Mouse (Mus musculus) forebrain, embryonic 16.5 days (tissue): Measurements from ENCODE around the gene Ampd1. TPM values are rescaled to one million over a fixed set of nuclear protein-coding genes. Genes with fewer than 3 reads are reported as not detected.
"Not testable (repeated sequence)": the region's sequence is repeated elsewhere in the genome, so short reads cannot be mapped to it uniquely, and the experiment has no call there.

Experiments
- ATAC-seq: fragments of 200-750 bp; cut with Nextera tagmentation; 2 replicates; pipeline ENCODE4 v1.8.0; 2017; ENCODE audit warnings: mild to moderate bottlenecking, moderate library complexity
- H3K27ac ChIP-seq: fragments of 300-500 bp; sonication (generic); 2 replicates; pipeline ENCODE4 v1.5.1; 2014; ENCODE audit warnings: low read length, control low read depth
- H3K27me3 ChIP-seq: fragments of 300-500 bp; sonication (generic); replicated peaks from 2 replicates; pipeline ENCODE4 v1.6.1; 2014; ENCODE audit warnings: low read length; ENCODE audit not compliant: control insufficient read depth, insufficient read depth
- H3K36me3 ChIP-seq: fragments of 300-500 bp; sonication (generic); 2 replicates; pipeline ENCODE4 v1.6.1; 2014; ENCODE audit not compliant: control insufficient read depth, insufficient read depth
- H3K4me1 ChIP-seq: fragments of 300-500 bp; sonication (generic); replicated peaks from 2 replicates; pipeline ENCODE4 v1.6.1; 2014; ENCODE audit warnings: low read length; ENCODE audit not compliant: control insufficient read depth, insufficient read depth
- H3K4me2 ChIP-seq: fragments of 300-500 bp; sonication (generic); 2 replicates; pipeline ENCODE4 v1.6.1; 2014; ENCODE audit warnings: mild to moderate bottlenecking, low read length, control low read depth
- H3K4me3 ChIP-seq: fragments of 300-500 bp; sonication (generic); replicated peaks from 2 replicates; pipeline ENCODE4 v1.5.1; 2014; ENCODE audit warnings: mild to moderate bottlenecking, low read length, control low read depth
- H3K9ac ChIP-seq: fragments of 300-500 bp; sonication (generic); replicated peaks from 2 replicates; pipeline ENCODE4 v1.6.1; 2014; ENCODE audit warnings: low read depth, low read length, control low read depth
- H3K9me3 ChIP-seq: fragments of 300-500 bp; sonication (generic); 2 replicates; pipeline ENCODE4 v1.6.1; 2016; ENCODE audit warnings: low read length; ENCODE audit not compliant: control insufficient read depth
- WGBS: fragments of 180-500 bp; shearing (Covaris S2); extraction: QIAGEN DNeasy Blood & Tissue Kit; methylation state at CpG from one replicate; pipeline ENCODE4 v1.1.7; 2014; 5-methylcytosine and 5-hydroxymethylcytosine counted together
- polyA plus RNA-seq: library from polyadenylated mRNA; unstranded; fragments of >200 nt; fragmentation: Nextera tagmentation; extraction: Ambion mirVana; gene quantifications from 2 replicates; pipeline ENCODE4 v1.2.1, GENCODE M21; 2015

Ampd1 gene
- polyA plus RNA-seq, 1 experiment from 2014 or later = not detected

DNA sequence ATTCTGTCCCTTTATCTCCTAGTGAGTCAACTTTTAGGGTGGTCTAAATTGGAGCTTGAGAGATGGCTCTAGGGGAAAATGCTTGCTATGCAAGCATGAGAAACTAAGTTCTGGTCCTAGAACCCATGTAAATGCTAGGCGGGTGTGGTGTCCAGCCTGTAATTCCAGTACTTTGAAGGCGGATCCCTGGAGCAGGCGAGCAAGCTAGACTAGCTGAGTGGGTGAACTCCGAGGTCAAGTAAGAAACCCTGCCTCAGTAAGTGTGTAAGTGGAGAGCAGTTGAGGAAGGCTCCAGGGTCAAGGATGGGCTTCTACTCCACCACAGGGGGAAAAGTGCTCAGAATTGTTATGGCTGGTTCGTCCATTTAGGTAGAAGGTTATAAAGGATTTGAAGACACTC lies 53.9 kb downstream of the Ampd1 start:
- H3K9ac ChIP-seq = no peak overlapping the region
- no peak for ATAC-seq
- H3K27me3 ChIP-seq = no peaks in the 10 kb centered on the region
- no peak overlapping the region for H3K27ac ChIP-seq
- WGBS = 79% methylated on average over 5 of the region's 5 CpGs
- no peaks in the 10 kb centered on the region for H3K36me3 ChIP-seq
- H3K9me3 ChIP-seq = no peaks in the 10 kb centered on the region
- H3K4me3 ChIP-seq = no peak overlapping the region
- H3K4me2 ChIP-seq = no peak overlapping the region
- peaks cover 4% of the 10 kb centered on the region; the same call in 1 of the 2 replicates for H3K4me1 ChIP-seq

DNA sequence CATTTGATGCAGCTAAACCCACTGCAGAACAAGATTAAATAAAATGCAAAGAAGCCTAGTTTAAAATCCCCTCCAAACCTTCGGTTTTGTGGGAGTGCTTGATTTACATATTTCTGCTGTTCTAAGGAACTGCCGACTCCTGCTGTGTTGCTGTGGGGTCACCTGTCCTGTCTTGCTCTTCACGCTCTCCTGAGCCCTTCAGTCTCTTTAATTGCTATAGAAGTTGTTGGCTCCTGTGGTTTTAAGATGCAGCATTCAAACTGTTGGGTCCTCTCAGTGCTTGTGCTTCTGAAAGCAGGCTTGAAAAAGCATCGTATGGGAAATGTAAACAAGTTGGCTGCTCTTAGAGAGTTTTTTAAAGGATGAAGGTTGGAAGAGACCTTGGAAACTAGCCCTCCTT lies 54.4 kb downstream of the Ampd1 start:
- Histone ChIP-seq H3K27me3 (no peaks in the 10 kb centered on the region), H3K4me2 (no peak overlapping the region), H3K27ac (no peak overlapping the region), H3K9ac (no peak overlapping the region), H3K4me3 (no peak overlapping the region), H3K9me3 (no peaks in the 10 kb centered on the region), H3K36me3 (no peaks in the 10 kb centered on the region), H3K4me1 (peaks cover 4% of the 10 kb centered on the region; the same call in 1 of the 2 replicates)
- WGBS = 41% methylated on average over 4 of the region's 4 CpGs
- no peak for ATAC-seq

DNA sequence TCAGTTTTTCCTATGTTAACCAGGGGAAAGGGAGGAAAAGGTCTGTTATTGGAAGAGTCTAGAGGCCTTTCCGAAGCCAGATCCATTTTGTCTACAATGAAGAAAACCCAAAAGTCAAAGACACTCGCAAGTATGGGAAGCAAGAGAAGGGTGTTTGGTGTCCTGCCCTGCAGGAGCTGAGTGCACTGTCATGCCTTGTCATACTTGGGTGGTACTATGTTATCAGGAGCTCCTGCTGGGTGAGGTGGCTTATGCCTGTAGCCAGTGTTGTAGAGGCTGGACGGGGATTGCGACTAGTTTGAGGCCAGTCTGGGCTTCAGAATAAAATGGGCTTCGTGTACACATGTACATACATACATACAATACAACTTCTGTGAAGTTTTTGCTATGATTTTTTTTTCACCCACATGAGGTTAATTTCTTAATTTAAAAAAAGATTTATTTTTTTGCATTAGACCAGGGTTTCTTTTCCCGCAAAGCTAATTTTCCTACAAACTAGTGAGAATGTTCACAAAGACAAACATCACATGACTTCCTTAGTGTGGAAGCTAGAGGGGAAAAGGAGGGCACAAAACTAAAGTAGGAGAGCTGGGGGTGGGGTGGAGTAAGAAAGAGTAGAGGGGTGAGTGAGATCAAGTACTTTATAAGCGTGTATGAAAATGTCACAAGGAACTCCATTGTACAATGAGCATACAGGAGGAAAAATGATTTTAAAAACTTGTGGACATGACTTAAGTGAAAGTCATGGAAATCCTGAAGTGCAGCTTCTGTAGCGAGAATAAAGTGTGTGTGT lies 55.7 kb downstream of the Ampd1 start:
- 88% methylated on average over 8 of the region's 8 CpGs for WGBS
- no peaks in the 10 kb centered on the region for H3K36me3 ChIP-seq
- H3K27me3 ChIP-seq = no peaks in the 10 kb centered on the region
- H3K9me3 ChIP-seq = no peaks in the 10 kb centered on the region
- no peak overlapping the region for H3K4me3 ChIP-seq
- H3K27ac ChIP-seq = no peak overlapping the region
- no peak overlapping the region for H3K4me2 ChIP-seq
- H3K9ac ChIP-seq = no peak overlapping the region
- H3K4me1 ChIP-seq = peaks cover 4% of the 10 kb centered on the region; the same call in 1 of the 2 replicates
- ATAC-seq = no peak

DNA sequence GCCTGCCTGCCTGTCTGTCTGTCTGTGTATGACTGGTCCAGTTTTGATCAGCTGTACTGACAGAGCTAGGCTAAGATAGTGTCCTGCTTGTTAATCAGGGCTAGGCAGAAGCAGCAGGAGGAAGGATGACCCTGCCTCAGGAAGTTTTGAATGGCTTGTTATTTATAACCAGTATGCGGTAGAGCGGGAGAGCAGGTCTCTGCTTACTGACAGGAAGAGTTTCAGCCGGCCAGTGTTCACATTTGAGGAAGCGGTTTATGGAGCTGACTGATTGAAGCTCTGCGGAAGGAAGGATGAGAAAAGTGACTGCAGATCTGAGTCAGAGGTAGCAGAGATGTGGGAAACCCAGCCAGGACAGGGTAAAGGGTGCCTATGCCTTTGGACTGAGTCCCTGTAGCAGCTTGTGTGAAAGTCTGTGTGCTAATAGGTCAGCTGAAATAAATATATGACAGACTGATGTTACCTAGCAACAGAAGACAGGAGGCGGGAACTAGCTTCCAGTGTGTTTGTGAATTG lies 56.5 kb downstream of the Ampd1 start:
- no peak overlapping the region for H3K27ac ChIP-seq

DNA sequence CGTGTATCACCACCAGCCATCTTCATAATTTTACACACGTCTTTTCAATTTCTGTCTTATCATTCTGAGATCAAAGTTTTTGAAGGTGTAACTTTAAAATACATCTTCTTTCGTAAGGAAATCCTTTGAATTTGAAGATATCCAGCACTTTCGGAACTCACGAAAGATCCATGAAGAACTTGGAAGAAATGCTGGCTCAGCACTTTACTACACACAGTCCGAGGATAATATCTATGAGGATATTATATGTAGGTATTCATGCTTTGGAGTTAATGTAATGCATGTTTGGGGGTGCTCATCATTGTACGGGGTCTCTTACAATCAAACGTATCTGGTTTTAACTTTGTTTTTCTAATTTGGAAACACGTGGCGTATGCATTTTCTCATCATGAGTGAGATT lies 59.3 kb downstream of the Ampd1 start:
- Histone ChIP-seq H3K27me3 (no peaks in the 10 kb centered on the region), H3K27ac (no peak overlapping the region), H3K9me3 (no peaks in the 10 kb centered on the region), H3K4me3 (no peak overlapping the region), H3K36me3 (no peaks in the 10 kb centered on the region), H3K9ac (no peak overlapping the region), H3K4me2 (no peak overlapping the region), H3K4me1 (peaks cover 4% of the 10 kb centered on the region; the same call in 1 of the 2 replicates)
- no peak for ATAC-seq
- 93% methylated on average over 10 of the region's 10 CpGs for WGBS

More for the DNA sequence above, 56.5 kb downstream of the Ampd1 start:
- Histone ChIP-seq H3K4me3 (no peak overlapping the region), H3K4me1 (peaks cover 4% of the 10 kb centered on the region; the same call in 1 of the 2 replicates), H3K9me3 (no peaks in the 10 kb centered on the region), H3K4me2 (no peak overlapping the region), H3K9ac (no peak overlapping the region), H3K27me3 (no peaks in the 10 kb centered on the region), H3K36me3 (no peaks in the 10 kb centered on the region)
- ATAC-seq = peak; percentile 38; the same call in 1 of the 2 replicates
- WGBS = 66% methylated on average over 6 of the region's 6 CpGs

DNA sequence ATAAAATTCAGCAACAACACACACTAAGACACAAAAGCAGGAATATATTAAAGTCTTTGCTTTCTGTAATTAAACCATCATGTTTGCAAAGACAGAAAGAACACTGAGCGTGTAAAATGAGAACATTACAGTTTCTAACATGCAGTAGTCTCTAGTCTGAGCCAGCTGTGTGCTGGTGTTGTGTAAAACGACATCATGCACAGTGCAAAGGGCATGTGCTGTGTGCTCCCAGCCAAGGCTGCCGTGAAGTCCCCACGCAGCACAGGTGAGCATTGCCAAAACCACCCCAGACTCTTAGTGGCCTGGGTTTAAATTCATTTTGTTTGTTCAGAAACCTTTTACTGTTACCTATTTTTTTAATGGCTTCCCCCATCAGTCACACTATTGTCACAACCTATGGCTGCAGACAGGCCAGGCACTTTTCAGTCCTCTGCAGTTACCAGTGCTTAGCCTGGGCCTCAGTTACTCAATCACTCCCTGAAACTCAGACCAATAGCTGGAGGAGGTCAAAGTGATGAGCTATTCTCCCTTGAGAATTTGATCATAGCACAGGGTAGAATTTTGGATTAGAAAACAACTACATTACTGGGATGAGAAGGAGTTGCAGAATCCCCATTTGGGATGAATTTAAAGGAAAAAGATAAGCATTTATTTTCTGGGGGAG lies 62.7 kb downstream of the Ampd1 start:
- ATAC-seq = no peak
- WGBS = 87% methylated on average over 4 of the region's 4 CpGs
- no peak overlapping the region for H3K9ac ChIP-seq
- no peaks in the 10 kb centered on the region for H3K27me3 ChIP-seq
- no peaks in the 10 kb centered on the region for H3K36me3 ChIP-seq
- H3K9me3 ChIP-seq = no peaks in the 10 kb centered on the region
- no peak overlapping the region for H3K4me3 ChIP-seq
- no peaks in the 10 kb centered on the region for H3K4me1 ChIP-seq
- H3K4me2 ChIP-seq = no peak overlapping the region
- H3K27ac ChIP-seq = no peak overlapping the region

DNA sequence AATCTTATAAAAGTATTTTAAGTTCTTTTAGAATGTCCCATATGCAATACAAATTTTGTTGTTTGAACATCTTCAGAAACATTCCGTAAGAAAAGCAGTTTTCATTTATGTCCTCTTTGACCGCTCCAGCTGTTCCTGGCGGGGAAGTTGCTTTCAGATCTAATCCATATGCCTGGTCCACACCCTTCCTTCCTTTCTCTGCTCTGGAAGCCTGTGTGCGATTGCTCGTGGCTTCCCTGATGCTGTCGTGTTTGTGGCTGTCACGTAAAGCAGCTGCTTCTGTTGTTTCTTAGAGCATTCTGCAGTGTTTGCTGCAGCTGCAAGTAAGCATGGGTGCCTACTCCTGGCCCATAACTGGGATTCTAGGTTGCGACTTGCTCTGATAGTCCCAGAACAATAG lies 65.2 kb downstream of the Ampd1 start:
- H3K36me3 ChIP-seq = no peaks in the 10 kb centered on the region
- 76% methylated on average over 8 of the region's 8 CpGs for WGBS
- no peaks in the 10 kb centered on the region for H3K27me3 ChIP-seq
- H3K27ac ChIP-seq = no peak overlapping the region
- no peak overlapping the region for H3K4me2 ChIP-seq
- no peaks in the 10 kb centered on the region for H3K9me3 ChIP-seq
- no peak overlapping the region for H3K9ac ChIP-seq
- H3K4me1 ChIP-seq = no peaks in the 10 kb centered on the region
- no peak for ATAC-seq
- no peak overlapping the region for H3K4me3 ChIP-seq

DNA sequence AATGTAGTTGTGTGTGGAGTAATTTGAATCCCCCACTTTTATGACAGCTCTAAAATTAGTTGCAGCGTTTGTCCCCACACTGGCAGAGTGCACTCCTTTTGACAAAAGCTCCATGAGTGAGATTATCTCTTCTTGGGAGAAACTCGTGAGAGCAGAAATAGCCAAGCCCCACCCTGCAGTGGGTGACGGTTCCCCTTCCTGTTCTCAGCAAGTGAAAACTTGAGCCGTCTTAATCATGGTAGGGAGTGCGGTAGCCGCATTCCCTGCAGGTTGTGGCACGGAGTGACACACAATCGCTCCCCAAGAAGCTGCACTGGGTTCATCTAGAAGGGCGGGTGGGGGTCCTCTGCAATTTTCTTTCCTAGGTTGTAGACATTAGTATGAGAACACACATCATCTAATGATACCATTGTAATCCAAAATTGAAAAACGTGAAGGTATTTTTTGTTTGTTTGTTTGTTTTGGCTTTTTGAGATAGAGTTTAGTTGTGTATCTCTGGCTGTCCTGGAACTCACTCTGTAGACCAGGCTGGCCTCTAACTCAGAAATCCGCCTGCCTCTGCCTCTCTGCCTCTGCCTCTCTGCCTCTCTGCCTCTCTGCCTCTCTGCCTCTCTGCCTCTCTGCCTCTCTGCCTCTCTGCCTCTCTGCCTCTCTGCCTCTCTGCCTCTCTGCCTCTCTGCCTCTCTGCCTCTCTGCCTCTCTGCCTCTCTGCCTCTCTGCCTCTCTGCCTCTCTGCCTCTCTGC lies 66.5 kb downstream of the Ampd1 start:
- ATAC-seq, H3K4me1 ChIP-seq, H3K36me3 ChIP-seq, H3K9ac ChIP-seq, H3K27me3 ChIP-seq, H3K9me3 ChIP-seq, H3K4me2 ChIP-seq, H3K4me3 ChIP-seq, H3K27ac ChIP-seq: not testable (repeated sequence)
- whole genome bisulfite sequencing = 72% methylated on average over 11 of the region's 11 CpGs

DNA sequence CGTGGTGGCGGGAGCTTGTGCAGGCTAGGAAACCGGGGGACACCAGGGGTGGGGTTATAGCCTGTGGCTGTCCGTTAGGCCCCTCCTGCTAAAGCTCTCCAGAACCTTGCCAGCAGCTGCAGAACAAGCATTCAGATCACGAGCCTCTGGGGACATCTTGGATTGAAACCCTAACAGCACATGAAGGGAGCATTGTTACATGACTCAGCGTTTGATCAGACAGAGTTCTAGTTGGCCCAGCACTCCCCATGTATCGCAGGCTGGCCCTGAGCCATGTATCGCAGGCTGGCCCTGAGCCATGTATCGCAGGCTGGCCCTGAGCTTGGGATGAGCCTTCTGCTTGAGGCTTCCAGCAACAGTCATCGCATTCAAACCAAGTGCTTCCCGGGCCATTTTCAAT lies 67.5 kb downstream of the Ampd1 start:
- 73% methylated on average over 11 of the region's 11 CpGs for WGBS
- H3K9me3 ChIP-seq = no peaks in the 10 kb centered on the region
- H3K27ac ChIP-seq = no peak overlapping the region
- ATAC-seq = no peak
- H3K4me3 ChIP-seq = no peak overlapping the region
- no peak overlapping the region for H3K4me2 ChIP-seq
- H3K27me3 ChIP-seq = no peaks in the 10 kb centered on the region
- H3K9ac ChIP-seq = no peak overlapping the region
- no peaks in the 10 kb centered on the region for H3K36me3 ChIP-seq
- H3K4me1 ChIP-seq = no peaks in the 10 kb centered on the region
